Mouse (Mus musculus): ENCODE measurements around the gene Map3k9.

GRCm38 (mm10) chr12:81751116-81751515 lies 29.9 kb downstream of the Map3k9 start:
- no peak for TF ChIP-seq MAX (IDR thresholded peaks at IDR 0.05; ENCODE audit: low read depth)
- no peak for TF ChIP-seq POLR2A (IDR thresholded peaks at IDR 0.05; ENCODE audit: insufficient read length, low read depth)
